7 mouse cellular contexts compared by ENCODE assay signal in genomic region chr3:105825501-105826161, GRCm38 (mm10). TPM values are rescaled to one million over a fixed set of nuclear protein-coding genes. Genes with fewer than 3 reads are reported as not detected.
A peak's percentile ranks its signal among the peaks of the same experiment; 100 is the strongest.
DNase-seq lines count a peak whose midpoint lies in the region; ATAC-seq and TF ChIP-seq lines count a peak whose summit lies in the region.

No protein-coding gene starts in this region.

- H3K36me3 ChIP-seq in G1E (replicated peaks), result no peaks in the 10 kb centered on the region
- no peaks in the 10 kb centered on the region for H3K36me3 ChIP-seq in heart, embryonic 16.5 days (ENCODE audit: control insufficient read depth, insufficient read depth)
- H3K36me3 ChIP-seq in liver, embryonic 16.5 days (ENCODE audit: control insufficient read depth, insufficient read depth), result no peaks in the 10 kb centered on the region
- H3K36me3 ChIP-seq in stomach, postnatal 0 days (ENCODE audit: control insufficient read depth, insufficient read depth, low read length), result no peaks in the 10 kb centered on the region
- H3K36me3 ChIP-seq in forebrain, embryonic 10.5 days (replicated peaks), result no peaks in the 10 kb centered on the region

- 31% methylated on average over 7 of the region's 7 CpGs for WGBS in heart, embryonic 16.5 days
- WGBS in liver, embryonic 16.5 days (ENCODE audit: insufficient replicate concordance), result 33% methylated on average over 7 of the region's 7 CpGs
- WGBS in stomach, postnatal 0 days, result 51% methylated on average over 7 of the region's 7 CpGs
- 81% methylated on average over 7 of the region's 7 CpGs for WGBS in forebrain, embryonic 10.5 days

- TF ChIP-seq CTCF in G1E (IDR thresholded peaks at IDR 0.05; ENCODE audit: low read depth, low read length), result no peak
- no peak for TF ChIP-seq CTCF in stomach, postnatal 0 days (IDR thresholded peaks at IDR 0.05; ENCODE audit: low read depth)

- H3K27me3 ChIP-seq in G1E (ENCODE audit: insufficient read depth, low read length), result no peaks in the 10 kb centered on the region
- peaks cover 9% of the 10 kb centered on the region; the same call in 1 of the 2 replicates for H3K27me3 ChIP-seq in heart, embryonic 16.5 days (ENCODE audit: control insufficient read depth, insufficient read depth, low read length)
- no peaks in the 10 kb centered on the region for H3K27me3 ChIP-seq in liver, embryonic 16.5 days (ENCODE audit: control insufficient read depth, insufficient read depth, low read depth, low read length)
- H3K27me3 ChIP-seq in stomach, postnatal 0 days (ENCODE audit: control insufficient read depth, insufficient read depth, low read length), result no peaks in the 10 kb centered on the region
- no peaks in the 10 kb centered on the region for H3K27me3 ChIP-seq in forebrain, embryonic 10.5 days (ENCODE audit: poor library complexity, severe bottlenecking)

- peaks cover 26% of the 10 kb centered on the region for H3K4me1 ChIP-seq in G1E (ENCODE audit: insufficient read depth, low read depth, low read length)
- peaks cover 19% of the 10 kb centered on the region for H3K4me1 ChIP-seq in heart, embryonic 16.5 days (ENCODE audit: control insufficient read depth, insufficient read depth, low read length)
- peaks cover 4% of the 10 kb centered on the region; the same call in 1 of the 2 replicates for H3K4me1 ChIP-seq in liver, embryonic 16.5 days (ENCODE audit: control insufficient read depth, low read depth, low read length)
- no peaks in the 10 kb centered on the region for H3K4me1 ChIP-seq in stomach, postnatal 0 days (replicated peaks; ENCODE audit: control insufficient read depth, insufficient read depth)
- H3K4me1 ChIP-seq in forebrain, embryonic 10.5 days, result peaks cover 11% of the 10 kb centered on the region

- no peak overlapping the region for H3K4me3 ChIP-seq in G1E (ENCODE audit: low read depth, low read length)
- H3K4me3 ChIP-seq in heart, embryonic 16.5 days (ENCODE audit: low read length), result no peak overlapping the region
- H3K4me3 ChIP-seq in liver, embryonic 16.5 days (ENCODE audit: low read depth, low read length), result no peak overlapping the region
- no peak overlapping the region for H3K4me3 ChIP-seq in stomach, postnatal 0 days (ENCODE audit: low read depth, low read length)
- no peak overlapping the region for H3K4me3 ChIP-seq in forebrain, embryonic 10.5 days

- peak; percentile 5 for DNase-seq in G1E (ENCODE audit: low spot score)
- DNase-seq in adrenal gland, postnatal 14 days, result peak; percentile 72
- peak; percentile 18 for DNase-seq in stomach, postnatal 0 days (ENCODE audit: low spot score)
- DNase-seq in left cerebral cortex, adult 18-20 months (ENCODE audit: low spot score in 2 of 2), result no peak
- DNase-seq in forebrain, embryonic 10.5 days (ENCODE audit: extremely low spot score, low spot score), result no peak

- H3K4me2 ChIP-seq in heart, embryonic 16.5 days (ENCODE audit: low read depth, low read length), result peak overlapping the region; percentile 16
- no peak overlapping the region for H3K4me2 ChIP-seq in liver, embryonic 16.5 days (ENCODE audit: low read depth, low read length)
- H3K4me2 ChIP-seq in stomach, postnatal 0 days (replicated peaks; ENCODE audit: low read depth), result no peak overlapping the region

- H3K9ac ChIP-seq in heart, embryonic 16.5 days (ENCODE audit: low read length), result no peak overlapping the region
- no peak overlapping the region for H3K9ac ChIP-seq in liver, embryonic 16.5 days (ENCODE audit: low read depth, low read length)
- H3K9ac ChIP-seq in stomach, postnatal 0 days (ENCODE audit: low read length), result no peak overlapping the region

- no peak for TF ChIP-seq EP300 in stomach, postnatal 0 days (optimal IDR thresholded peaks at IDR 0.05)

- peak overlapping the region; percentile 51 for H3K27ac ChIP-seq in heart, embryonic 16.5 days (ENCODE audit: low read length)
- no peak overlapping the region for H3K27ac ChIP-seq in liver, embryonic 16.5 days (ENCODE audit: low read length)
- no peak overlapping the region for H3K27ac ChIP-seq in stomach, postnatal 0 days (replicated peaks)
- H3K27ac ChIP-seq in forebrain, embryonic 10.5 days, result no peak overlapping the region

- H3K9me3 ChIP-seq in G1E (replicated peaks), result no peaks in the 10 kb centered on the region
- H3K9me3 ChIP-seq in heart, embryonic 16.5 days (replicated peaks; ENCODE audit: control insufficient read depth, low read length), result no peaks in the 10 kb centered on the region
- no peaks in the 10 kb centered on the region for H3K9me3 ChIP-seq in liver, embryonic 16.5 days (replicated peaks; ENCODE audit: control insufficient read depth, low read length)
- no peaks in the 10 kb centered on the region for H3K9me3 ChIP-seq in stomach, postnatal 0 days (ENCODE audit: control insufficient read depth, low read length)
- no peaks in the 10 kb centered on the region for H3K9me3 ChIP-seq in forebrain, embryonic 10.5 days

- peak; percentile 22; the same call in 1 of the 2 replicates for ATAC-seq in G1E (ENCODE audit: extremely low read depth, insufficient number of reproducible peaks, low FRiP score, poor library complexity, severe bottlenecking)
- peak; percentile 78 for ATAC-seq in heart, embryonic 16.5 days (replicated peaks; ENCODE audit: extremely low read depth, insufficient read depth, low FRiP score)
- peak; percentile 48; the same call in 1 of the 2 replicates for ATAC-seq in liver, embryonic 16.5 days (ENCODE audit: low read depth)
- ATAC-seq in stomach, postnatal 0 days (ENCODE audit: low FRiP score, low TSS enrichment), result peak; percentile 78

RNA-seq across cellular contexts. Expression of gene Rap1a, which starts 24.5 kb away (rescaled TPM):
- total RNA-seq in G1E (2014; fragmentation: Nextera tagmentation) (97.7 and 124 TPM in 2 replicates), G1E (2017) (105 and 121 TPM in 2 replicates)
- polyA plus RNA-seq in G1E (2012), result 11.5 and 17.7 TPM in 2 replicates
- total RNA-seq in adrenal gland, postnatal 14 days (2021), result 184 and 206 TPM in 2 replicates
- polyA plus RNA-seq in heart, embryonic 16.5 days (2015; fragmentation: Nextera tagmentation; extraction: Ambion mirVana), result 80.5 and 98.8 TPM in 2 replicates
- 98.9 and 102 TPM in 2 replicates for polyA plus RNA-seq in liver, embryonic 16.5 days (2015; fragmentation: Nextera tagmentation; extraction: Ambion mirVana)
- 119 and 120 TPM in 2 replicates for polyA plus RNA-seq in stomach, postnatal 0 days (2015; fragmentation: Nextera tagmentation; extraction: Ambion mirVana)
- total RNA-seq in left cerebral cortex, adult 18-20 months (2021), result 10 to 100 TPM; 61.0 to 63.1 TPM
- polyA plus RNA-seq in forebrain, embryonic 10.5 days (2016; fragmentation: Nextera tagmentation; extraction: Ambion mirVana), result 75.5 and 78.0 TPM in 2 replicates

RNA-seq across cellular contexts. Expression of gene Adora3, which starts 45.0 kb away (rescaled TPM):
- total RNA-seq in G1E (2014; fragmentation: Nextera tagmentation), result 1.4 TPM in 1 of 2 replicates, not detected in the other
- total RNA-seq in G1E (2017), result 17.4 and 19.3 TPM in 2 replicates
- polyA plus RNA-seq in G1E (2012), result not detected in 2 replicates
- 0.33 TPM in 1 of 2 replicates, not detected in the other for total RNA-seq in adrenal gland, postnatal 14 days (2021)
- 0.20 and 0.22 TPM in 2 replicates for polyA plus RNA-seq in heart, embryonic 16.5 days (2015; fragmentation: Nextera tagmentation; extraction: Ambion mirVana)
- 0.48 and 0.77 TPM in 2 replicates for polyA plus RNA-seq in liver, embryonic 16.5 days (2015; fragmentation: Nextera tagmentation; extraction: Ambion mirVana)
- 0.34 and 0.47 TPM in 2 replicates for polyA plus RNA-seq in stomach, postnatal 0 days (2015; fragmentation: Nextera tagmentation; extraction: Ambion mirVana)
- 1 to 10 TPM in 1 of 2 experiments, under 1 TPM in 1; 0.98 to 1.1 TPM for total RNA-seq in left cerebral cortex, adult 18-20 months (2021)
- polyA plus RNA-seq in forebrain, embryonic 10.5 days (2016; fragmentation: Nextera tagmentation; extraction: Ambion mirVana), result 0.16 and 0.41 TPM in 2 replicates

RNA-seq across cellular contexts. Expression of gene Tmigd3, which starts 45.1 kb away (rescaled TPM):
- total RNA-seq in G1E (2014; fragmentation: Nextera tagmentation) (not detected in 2 replicates), G1E (2017) (1.3 and 5.5 TPM in 2 replicates)
- polyA plus RNA-seq in G1E (2012), result 0.05 TPM in 1 of 2 replicates, not detected in the other
- 0.38 TPM in 1 of 2 replicates, not detected in the other for total RNA-seq in adrenal gland, postnatal 14 days (2021)
- polyA plus RNA-seq in heart, embryonic 16.5 days (2015; fragmentation: Nextera tagmentation; extraction: Ambion mirVana), result 0.32 TPM in 1 of 2 replicates, not detected in the other
- not detected in 2 replicates for polyA plus RNA-seq in liver, embryonic 16.5 days (2015; fragmentation: Nextera tagmentation; extraction: Ambion mirVana)
- polyA plus RNA-seq in stomach, postnatal 0 days (2015; fragmentation: Nextera tagmentation; extraction: Ambion mirVana), result 0.17 and 0.36 TPM in 2 replicates
- not detected for total RNA-seq in left cerebral cortex, adult 18-20 months (2021)
- not detected in 2 replicates for polyA plus RNA-seq in forebrain, embryonic 10.5 days (2016; fragmentation: Nextera tagmentation; extraction: Ambion mirVana)

Comparison
In these comparisons a context has a peak if more than half of its experiments do, and no peak if none do; other contexts are left out.
1. ATAC-seq: peak in every context shown above with its lines; median percentile 78 in heart, embryonic 16.5 days; 78 in stomach, postnatal 0 days; 48 in liver, embryonic 16.5 days; 22 in G1E.
2. DNase-seq: peak in G1E (single experiment), adrenal gland, postnatal 14 days (single experiment) and stomach, postnatal 0 days (single experiment); none in left cerebral cortex, adult 18-20 months (0 of 2) and forebrain, embryonic 10.5 days (single experiment).